Mouse (Mus musculus) cerebellum, adult 18-20 months (tissue): ENCODE measurements at regions not wholly inside any gene's neighbourhood (a gene's known extent, or its start where the extent isn't known, plus 50 kb on each side); places are given as distances from the start of the nearest gene placed in this dataset.

ENCODE experiments used
- DNase-seq, 2 experiments: peaks; one replicate each; pipeline ENCODE4 v3.0.0; 2021

DNA sequence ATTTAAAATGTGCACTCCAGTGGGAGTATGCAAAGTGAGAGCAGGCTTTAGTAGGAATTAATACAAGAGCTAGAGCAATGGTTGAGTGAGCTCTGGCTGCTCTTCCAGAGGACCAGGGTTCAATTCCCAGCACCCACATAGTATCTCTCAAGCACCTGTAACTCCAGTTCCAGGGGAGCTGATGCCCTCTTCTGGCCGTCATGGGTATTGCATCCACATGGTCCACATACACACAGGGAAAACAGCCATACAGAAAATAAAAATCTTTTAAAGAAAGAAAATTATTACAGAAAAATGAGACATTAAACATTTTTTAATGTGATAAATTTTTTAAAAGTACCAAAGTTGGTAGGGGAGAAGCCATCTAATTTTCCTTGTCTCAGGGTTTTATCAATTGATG is 196.3 kb downstream of the Cdc5l start:
- no peak for DNase-seq

DNA sequence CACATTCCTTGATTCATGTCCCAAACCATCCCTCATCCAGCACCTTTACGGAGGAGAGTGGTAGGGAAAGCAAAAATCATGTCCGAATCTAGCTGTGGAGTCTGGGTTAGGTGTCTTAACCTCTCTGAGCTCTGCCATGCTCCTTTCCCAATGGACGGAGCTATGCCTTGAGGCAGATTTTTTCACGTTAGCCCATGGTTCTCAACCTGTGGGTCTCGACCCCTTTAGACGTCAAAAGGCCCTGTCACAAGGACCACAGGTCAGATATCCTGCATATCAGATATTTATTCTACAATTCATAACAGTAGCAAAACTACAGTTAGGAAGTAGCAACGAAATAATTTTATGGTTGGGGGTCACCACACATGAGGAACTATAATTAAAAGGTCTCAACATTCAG is 198.1 kb downstream of the Cdc5l start:
- DNase-seq: no peak

DNA sequence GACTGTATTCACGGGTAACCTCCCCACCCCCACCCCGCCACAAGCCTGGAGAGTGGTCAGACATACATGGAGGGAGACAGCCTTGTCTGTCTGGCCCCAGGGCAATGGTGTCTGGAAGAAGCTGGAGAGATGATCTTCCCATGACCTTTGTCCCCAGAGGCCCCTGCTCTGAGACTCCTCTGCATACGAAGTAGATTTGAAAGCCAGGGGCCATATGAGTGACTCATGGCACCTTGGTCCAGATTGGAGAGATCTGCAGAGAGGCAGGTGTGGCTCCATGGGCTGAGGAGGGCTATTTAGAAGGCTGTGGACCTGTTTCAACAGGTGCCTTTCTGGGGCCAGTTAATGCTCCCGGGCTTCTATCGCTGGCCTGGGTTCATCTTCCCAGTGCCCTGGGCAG is 200.7 kb downstream of the Cdc5l start:
- no peak for DNase-seq

DNA sequence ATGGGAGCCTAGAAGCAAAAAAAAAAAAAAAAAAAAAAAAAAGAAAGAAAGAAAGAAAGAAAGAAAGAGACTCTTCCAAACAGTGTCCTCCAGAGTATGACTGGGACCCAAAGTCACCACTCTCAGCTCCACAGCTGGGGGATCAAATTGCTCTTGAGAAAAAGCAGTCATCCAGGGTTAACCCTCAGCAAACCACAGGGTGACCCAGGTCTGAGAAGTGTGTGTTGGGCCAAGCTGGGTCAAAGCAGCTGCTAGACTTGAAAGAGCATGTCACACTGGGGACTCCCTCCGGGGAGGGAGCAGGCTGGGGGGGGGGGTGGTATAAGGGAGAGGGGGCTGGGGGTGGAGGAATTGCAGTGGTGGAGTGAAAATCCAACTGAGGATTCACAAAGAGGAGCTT is 206.3 kb downstream of the Cdc5l start:
- no peak for DNase-seq

DNA sequence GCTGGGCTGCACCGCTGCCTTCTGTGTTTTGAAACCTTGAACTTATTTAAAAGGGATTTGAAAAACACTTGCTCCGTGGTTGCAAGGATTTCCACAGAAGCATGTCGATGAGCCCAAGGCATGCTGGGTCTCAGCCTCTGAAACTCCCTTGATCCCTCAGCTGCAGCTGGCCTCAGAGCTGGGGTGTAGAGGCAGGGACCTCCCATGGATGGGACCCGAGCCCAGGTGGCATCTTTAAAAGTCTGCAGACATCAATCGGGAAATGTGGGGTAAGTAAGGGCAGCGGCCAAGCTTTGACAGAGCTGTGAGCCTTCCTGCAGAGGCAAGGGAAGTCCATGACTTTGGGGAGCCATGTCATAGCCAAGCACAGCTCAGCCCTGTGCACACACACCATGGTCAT is 207.1 kb downstream of the Cdc5l start:
- no peak for DNase-seq

DNA sequence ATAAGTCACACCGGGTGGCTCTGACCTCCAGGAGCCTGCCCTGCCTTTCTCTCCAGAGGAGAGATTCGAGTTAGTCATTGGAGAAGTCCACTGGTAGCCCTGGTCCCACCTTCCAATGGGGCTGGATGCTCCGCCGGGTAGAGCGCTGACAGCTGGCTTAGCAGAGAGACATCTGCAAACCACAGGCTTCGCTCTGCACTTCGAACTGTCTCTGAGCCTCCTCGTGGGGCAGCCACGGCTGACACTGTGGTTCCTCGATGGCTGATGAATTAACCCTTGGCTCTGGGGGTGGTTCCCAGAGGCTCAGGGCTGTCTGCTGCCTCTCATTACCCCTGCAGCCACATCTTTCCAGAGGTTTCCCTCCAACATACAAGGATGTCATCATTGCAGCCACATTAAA is 211.9 kb downstream of the Cdc5l start:
- no peak for DNase-seq

DNA sequence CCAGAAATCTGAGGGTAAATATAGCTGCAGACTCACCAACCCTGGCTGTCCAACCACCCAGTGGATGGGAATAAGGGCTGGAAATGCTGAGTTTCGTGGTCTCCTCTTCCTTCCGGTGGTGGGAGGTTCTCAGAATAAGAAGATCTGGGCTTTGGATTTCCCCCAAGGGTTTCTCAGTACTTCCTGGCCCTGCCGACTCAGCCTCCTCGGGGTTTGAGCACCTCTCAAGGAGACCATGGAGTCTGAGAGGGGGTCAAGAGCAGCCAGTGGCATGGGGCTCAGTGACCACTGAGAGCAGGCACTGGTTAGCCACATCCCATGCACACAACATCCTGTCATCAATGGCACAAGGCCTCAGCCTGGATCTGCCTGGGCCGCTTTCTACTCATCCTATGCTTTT is 216.4 kb downstream of the Cdc5l start:
- no peak for DNase-seq

DNA sequence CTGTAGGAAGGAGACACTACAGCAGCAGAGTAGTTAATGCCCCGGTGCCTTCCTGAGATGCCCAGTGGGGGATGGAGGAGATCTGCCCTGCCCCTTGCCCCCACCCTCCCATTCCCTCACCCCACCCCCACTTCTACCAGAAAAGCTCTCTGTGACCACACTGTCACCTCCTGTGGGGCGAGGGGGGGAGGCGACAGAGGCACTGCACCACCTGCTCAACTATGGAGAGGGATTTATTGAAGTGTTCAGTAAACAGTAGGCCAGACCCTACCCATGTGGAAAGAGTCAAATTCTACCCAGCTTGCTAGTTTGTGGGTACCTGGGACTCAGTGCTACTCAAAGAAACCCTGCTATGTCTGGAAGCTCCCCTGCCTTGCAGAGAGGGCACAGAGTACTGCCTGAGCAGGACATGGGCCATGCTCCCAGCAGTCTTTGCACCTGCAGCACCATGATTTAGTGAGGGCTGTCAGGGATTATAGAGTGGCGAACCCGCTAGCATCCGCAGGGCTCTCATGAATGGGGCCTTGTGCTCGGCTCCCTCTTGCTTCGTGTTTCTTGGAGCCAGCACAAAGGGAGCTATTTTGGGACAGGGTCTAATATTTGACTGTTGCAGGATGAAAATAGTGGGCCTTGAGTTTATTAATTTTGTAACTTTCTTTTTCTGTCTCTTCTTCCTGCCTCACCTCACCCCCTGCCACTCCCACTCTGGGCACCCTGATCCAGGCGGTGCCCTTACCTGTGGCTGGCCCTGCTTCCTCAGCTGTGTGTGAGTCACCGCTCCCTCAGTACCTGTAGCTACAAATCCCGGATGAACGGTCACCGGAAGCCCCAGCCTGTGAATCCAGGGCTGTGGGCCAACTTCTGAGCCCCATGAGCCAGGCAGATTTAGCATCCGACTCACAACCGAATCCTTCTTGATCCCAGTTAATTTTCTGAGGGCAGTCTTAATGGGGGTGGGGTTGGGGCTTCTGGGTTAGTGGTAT is 218.2 kb downstream of the Cdc5l start:
- DNase-seq: no peak

DNA sequence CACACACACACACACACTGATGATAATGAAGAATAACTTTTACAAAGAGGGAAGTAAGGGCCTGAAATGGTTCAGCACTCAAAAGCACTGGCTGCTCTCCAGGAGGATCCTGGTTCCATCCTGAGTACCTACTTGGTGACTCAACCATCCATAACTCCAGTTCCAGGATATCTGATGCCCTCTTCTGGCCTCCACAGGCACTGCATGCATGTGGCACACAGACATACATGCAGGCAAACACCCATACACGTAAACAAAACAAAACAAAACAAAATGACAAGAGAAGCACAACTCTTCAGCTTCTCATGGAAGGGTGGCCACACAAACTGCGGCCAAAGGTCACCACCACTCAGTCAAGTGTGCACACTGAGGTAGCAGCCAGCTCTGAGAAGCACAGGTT is 222.6 kb downstream of the Cdc5l start:
- no peak for DNase-seq

DNA sequence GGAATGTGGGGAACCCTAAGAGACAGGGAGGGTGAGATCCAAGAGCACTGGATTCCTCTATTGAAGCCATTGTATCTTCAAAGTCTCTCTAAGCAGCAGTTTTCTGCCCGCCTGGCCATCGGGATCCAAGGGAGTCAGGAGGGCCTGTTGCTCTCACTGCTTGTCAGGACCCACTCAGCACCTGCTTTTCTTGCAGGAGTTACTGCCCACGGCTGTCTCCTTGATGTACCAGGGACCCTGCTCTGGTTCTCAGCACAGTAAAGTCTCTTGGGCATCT is 224.2 kb downstream of the Cdc5l start:
- no peak for DNase-seq

DNA sequence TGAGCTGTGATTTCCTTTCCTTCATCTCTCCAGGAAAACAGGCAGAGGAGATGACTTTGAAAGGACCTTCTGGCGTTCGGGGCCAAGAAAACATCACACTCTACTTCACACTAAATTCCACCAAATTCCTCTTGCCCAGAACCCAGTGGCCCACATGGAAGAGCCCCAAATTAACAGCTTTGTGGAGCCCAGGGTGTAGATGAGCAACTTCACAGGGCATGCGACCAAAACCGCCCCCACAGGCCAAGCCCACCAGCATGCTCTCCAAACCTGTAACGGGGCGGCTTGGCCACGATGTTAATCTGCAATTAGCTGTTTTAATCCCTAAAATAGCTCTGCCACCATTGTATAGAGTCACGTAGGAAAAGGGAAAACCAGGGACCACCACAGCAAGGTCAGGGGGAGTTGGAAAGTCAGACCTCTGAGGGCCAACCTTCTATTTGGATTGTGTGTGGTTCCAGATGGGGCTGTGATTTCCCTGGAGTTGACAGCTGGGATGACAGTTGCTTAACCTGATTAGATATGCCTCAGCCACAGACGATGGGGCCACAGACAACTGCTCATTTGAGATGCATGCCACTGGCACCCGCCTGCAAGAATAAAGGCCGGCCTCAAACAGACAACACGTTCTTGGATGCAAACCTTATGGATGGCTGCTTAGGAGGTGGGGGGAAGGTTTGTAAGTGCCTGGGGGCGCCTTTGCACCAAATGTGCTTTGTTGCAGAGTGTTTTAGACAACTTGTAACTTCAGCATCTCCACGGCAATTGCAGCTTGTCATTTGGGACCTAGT is 224.7 kb downstream of the Cdc5l start:
- no peak for DNase-seq

DNA sequence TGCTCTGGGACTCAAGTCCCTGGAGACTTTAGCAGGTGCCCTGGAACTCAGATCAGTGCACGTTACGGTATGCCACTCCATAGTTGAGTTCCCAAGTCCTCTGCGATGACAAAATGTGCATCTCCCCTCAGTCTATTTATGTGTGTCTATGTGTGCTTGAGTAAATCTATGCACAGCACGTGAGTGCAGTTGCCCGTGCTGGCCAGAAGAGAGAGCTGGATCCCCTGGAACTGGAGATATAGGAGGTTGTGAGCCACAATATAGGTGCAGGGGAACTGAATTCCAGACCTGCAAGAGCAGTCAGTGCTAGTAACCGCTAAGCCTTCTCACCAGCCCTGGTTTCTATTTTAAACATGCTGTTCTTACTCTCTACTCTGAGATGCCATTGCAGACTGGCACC is 237.8 kb downstream of the Cdc5l start:
- DNase-seq: no peak

DNA sequence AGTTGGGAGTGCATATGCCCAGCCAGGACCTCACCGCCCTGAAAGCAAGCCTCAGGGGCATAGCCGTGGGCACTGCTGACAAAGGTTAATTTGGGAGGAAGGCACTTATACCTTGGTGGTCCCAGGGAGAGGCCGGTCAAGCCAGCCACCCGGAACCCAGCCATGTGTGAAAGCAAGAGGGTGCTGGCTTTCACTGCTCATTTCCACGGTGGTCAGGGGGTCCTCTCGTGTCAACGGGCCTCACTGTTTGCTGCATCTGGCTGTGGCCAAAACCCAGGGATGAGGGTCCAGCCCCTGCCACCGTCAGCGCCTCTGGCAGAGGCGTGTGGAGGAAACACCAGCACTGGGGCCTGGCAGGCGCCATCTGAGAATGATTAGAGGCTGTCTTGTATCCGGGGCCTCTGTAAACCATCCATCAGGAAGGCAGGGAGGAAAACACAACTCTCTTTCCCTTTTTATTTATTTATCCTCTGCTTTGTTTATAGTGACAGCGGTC is 238.7 kb downstream of the Cdc5l start:
- DNase-seq: no peak

DNA sequence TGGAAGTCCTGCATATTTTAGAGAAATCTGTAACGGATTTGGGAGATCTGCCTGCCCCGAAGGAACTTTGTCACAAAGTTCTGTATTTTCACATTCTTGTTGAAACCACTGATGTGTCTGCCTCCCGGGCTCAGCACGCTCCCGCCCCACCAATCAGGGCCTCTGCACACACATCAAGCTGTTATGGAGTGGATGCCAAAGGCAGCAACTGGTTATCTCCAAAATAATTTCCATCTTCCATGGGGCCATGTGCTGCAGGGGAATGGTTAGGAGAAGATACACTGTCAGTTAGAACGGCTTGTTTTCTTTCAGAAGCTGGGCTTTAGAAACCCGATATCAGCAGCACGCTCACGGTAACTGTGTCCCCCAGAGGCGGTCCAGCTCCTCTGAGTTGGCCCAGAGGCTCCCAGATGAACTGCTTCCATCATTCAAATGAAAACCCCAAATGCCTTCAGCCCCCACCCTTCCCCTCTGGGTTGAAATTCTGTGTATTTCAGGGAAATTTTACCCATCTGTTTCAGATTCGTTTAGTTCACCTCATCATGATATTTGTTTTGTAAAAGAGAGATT is 240.0 kb downstream of the Cdc5l start:
- no peak for DNase-seq

DNA sequence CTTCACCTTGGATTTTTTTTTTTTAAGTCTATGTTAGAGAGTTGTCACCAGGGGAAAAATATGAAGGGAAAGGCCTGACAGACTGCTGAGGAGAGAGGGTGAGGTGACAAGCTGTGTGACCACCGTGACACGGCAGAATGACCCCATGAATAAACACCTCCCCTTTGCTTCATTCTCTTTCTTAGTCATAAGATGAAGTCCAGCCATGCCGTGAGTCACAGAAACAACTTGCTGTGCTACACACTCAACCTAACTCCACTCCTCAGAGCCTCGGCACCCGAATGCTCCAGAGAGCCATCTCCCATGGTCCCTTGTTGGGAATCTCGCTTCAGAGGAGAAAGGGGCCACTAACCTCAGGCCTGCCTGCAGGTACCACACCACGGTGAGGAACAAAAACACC is 246.1 kb downstream of the Cdc5l start:
- DNase-seq: no peak

DNA sequence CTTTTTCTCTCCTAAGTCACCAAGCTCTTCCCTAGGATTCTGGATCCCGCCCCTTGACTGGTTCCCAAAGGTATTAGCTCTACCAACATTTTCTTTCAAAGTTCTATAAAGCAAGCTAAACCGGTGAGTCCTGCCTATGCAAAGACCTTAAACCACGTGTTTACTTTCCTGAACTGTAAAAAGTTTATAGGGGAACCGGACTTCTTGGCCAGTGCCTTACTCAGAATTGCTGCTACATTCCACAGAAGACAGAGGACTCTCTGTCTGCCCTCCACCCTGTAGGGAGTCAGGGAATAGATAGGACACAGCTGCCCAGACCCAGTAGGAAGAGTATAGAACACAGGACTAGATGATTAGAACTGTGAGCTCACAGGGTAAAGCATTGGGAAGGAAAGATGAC is 257.2 kb downstream of the Cdc5l start:
- no peak for DNase-seq

DNA sequence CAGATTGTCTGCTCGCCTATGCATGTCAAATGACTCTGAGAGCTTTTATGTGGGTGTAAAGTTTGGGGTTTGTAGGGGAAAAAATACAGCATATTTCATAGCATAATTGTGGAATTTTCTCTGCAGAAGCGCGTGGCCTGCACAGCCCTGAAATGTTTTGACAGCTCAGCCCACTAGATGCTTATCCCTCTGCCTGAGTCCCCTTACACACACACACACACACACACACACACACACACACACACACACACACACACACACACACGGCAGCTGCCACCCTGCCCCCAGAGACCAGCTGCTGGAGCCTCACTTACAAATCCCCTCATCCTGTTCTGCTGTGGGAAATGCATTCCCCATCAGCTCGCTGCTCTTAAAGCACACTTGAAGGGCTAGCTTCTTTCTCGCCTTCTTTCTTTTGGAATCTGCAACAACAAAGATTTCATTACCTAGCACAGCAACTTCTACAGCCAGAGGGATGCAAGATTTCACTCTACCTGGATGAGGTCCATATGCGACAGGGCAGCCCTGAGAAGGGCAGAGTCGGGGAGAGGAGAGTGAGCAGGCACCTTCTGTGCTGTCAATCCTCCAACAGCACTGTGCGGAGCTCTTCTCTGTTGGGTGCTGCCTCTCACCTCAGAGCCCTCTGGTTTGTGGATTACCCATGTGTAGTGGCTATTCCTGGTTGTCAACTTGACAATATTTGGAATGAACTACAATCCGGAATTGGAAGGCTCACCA is 264.1 kb downstream of the Cdc5l start:
- no peak for DNase-seq
